Comparison of ENCODE assay signal across 8 mouse cellular contexts in genomic region chr8:70673079-70673856, GRCm38 (mm10). TPM values are rescaled to one million over a fixed set of nuclear protein-coding genes. Genes with fewer than 3 reads are reported as not detected.
DNase-seq lines count a peak whose midpoint lies in the region; ATAC-seq and TF ChIP-seq lines count a peak whose summit lies in the region.

Gene Lsm4, plus strand, starts transcription at chr8:70673248.

- peak within 1 kb of the TSS; percentile 95 for H3K27ac ChIP-seq in embryonic facial prominence, embryonic 13.5 days
- H3K27ac ChIP-seq in kidney, adult 2 months (ENCODE audit: insufficient read depth, low read depth, low read length): peak within 1 kb of the TSS; percentile 96
- peak within 1 kb of the TSS; percentile 90 for H3K27ac ChIP-seq in limb, embryonic 12.5 days
- peak within 1 kb of the TSS; percentile 98 for H3K27ac ChIP-seq in midbrain, embryonic 15.5 days
- peak within 1 kb of the TSS; percentile 99 for H3K27ac ChIP-seq in spleen, adult 2 months (ENCODE audit: insufficient read depth, low read length)

- H3K9me3 ChIP-seq in embryonic facial prominence, embryonic 13.5 days: no peaks in the 10 kb centered on the region
- no peaks in the 10 kb centered on the region for H3K9me3 ChIP-seq in limb, embryonic 12.5 days
- no peaks in the 10 kb centered on the region for H3K9me3 ChIP-seq in midbrain, embryonic 15.5 days

- H3K36me3 ChIP-seq in embryonic facial prominence, embryonic 13.5 days: peaks cover 20% of the 10 kb centered on the region
- H3K36me3 ChIP-seq in kidney, adult 2 months (ENCODE audit: control insufficient read depth, insufficient read depth, low read length): no peaks in the 10 kb centered on the region
- H3K36me3 ChIP-seq in limb, embryonic 12.5 days: peaks cover 16% of the 10 kb centered on the region
- 0 out of 2 replicates have a peak, but pooled peaks cover 1% of the 10 kb centered on the region for H3K36me3 ChIP-seq in midbrain, embryonic 15.5 days (replicated peaks)
- peaks cover 6% of the 10 kb centered on the region for H3K36me3 ChIP-seq in spleen, adult 2 months (ENCODE audit: control insufficient read depth, insufficient read depth, low read length)

- peaks cover 18% of the 10 kb centered on the region for H3K4me1 ChIP-seq in embryonic facial prominence, embryonic 13.5 days
- peaks cover 31% of the 10 kb centered on the region for H3K4me1 ChIP-seq in kidney, adult 2 months (ENCODE audit: control insufficient read depth, insufficient read depth, low read length)
- H3K4me1 ChIP-seq in limb, embryonic 12.5 days (replicated peaks): peaks cover 14% of the 10 kb centered on the region
- H3K4me1 ChIP-seq in midbrain, embryonic 15.5 days: peaks cover 21% of the 10 kb centered on the region
- H3K4me1 ChIP-seq in spleen, adult 2 months (ENCODE audit: control insufficient read depth, insufficient read depth, insufficient read length): peaks cover 33% of the 10 kb centered on the region; the same call in 1 of the 2 replicates

- peak; percentile 22 for TF ChIP-seq POLR2A in kidney, adult 2 months (IDR thresholded peaks at IDR 0.05; ENCODE audit: low read depth, low read length)
- peak; percentile 31 for TF ChIP-seq POLR2A in spleen, adult 2 months (IDR thresholded peaks at IDR 0.05; ENCODE audit: low read depth, low read length)

- peak; percentile 95 for ATAC-seq in embryonic facial prominence, embryonic 13.5 days (ENCODE audit: insufficient number of reproducible peaks, insufficient read depth, low FRiP score, low TSS enrichment, low read depth)
- peak; percentile 96 for ATAC-seq in limb, embryonic 12.5 days (ENCODE audit: insufficient number of reproducible peaks, insufficient read depth, low FRiP score, low TSS enrichment, low read depth)
- ATAC-seq in midbrain, embryonic 15.5 days (replicated peaks): peak; percentile 97

- peak; percentile 95 for DNase-seq in 3134 (ENCODE audit: extremely low read depth, insufficient read length, low spot score)
- peak; percentile 96 for DNase-seq in adrenal gland, postnatal 36 days
- DNase-seq in heart, adult 18-20 months: peak; percentile 99 to 100
- peak; percentile 99 for DNase-seq in kidney, adult 2 months
- peak; percentile 95 to 99 for DNase-seq in spleen, adult 2 months (ENCODE audit: low read depth in 1 of 2, low spot score in 2 of 2)

- peak within 1 kb of the TSS; percentile 80 for H3K9ac ChIP-seq in embryonic facial prominence, embryonic 13.5 days
- peak within 1 kb of the TSS; percentile 65 for H3K9ac ChIP-seq in limb, embryonic 12.5 days (replicated peaks)
- peak within 1 kb of the TSS; percentile 58 for H3K9ac ChIP-seq in midbrain, embryonic 15.5 days

- under 1% methylated on average over 60 of the region's 60 CpGs for WGBS in embryonic facial prominence, embryonic 13.5 days
- WGBS in kidney, adult 2 months: under 1% methylated on average over 60 of the region's 60 CpGs
- under 1% methylated on average over 60 of the region's 60 CpGs for WGBS in limb, embryonic 12.5 days
- under 1% methylated on average over 60 of the region's 60 CpGs for WGBS in midbrain, embryonic 15.5 days
- WGBS in spleen, adult 2 months: under 1% methylated on average over 60 of the region's 60 CpGs

- no peaks in the 10 kb centered on the region for H3K27me3 ChIP-seq in embryonic facial prominence, embryonic 13.5 days
- H3K27me3 ChIP-seq in kidney, adult 2 months (replicated peaks; ENCODE audit: control insufficient read depth, insufficient read depth, low read length): no peaks in the 10 kb centered on the region
- H3K27me3 ChIP-seq in limb, embryonic 12.5 days: no peaks in the 10 kb centered on the region
- no peaks in the 10 kb centered on the region for H3K27me3 ChIP-seq in midbrain, embryonic 15.5 days (replicated peaks)
- H3K27me3 ChIP-seq in spleen, adult 2 months (ENCODE audit: control insufficient read depth, insufficient read depth, low read length): no peaks in the 10 kb centered on the region

- peak; percentile 87 for TF ChIP-seq CTCF in kidney, adult 2 months (conservative IDR thresholded peaks at IDR 0.05; ENCODE audit: insufficient read depth, insufficient read length, low read depth, low read length)
- TF ChIP-seq CTCF in spleen, adult 2 months (IDR thresholded peaks at IDR 0.05; ENCODE audit: extremely low read depth, insufficient read depth, insufficient read length, insufficient replicate concordance): peak; percentile 92

- peak within 1 kb of the TSS; percentile 68 for H3K4me3 ChIP-seq in embryonic facial prominence, embryonic 13.5 days
- H3K4me3 ChIP-seq in kidney, adult 2 months (ENCODE audit: insufficient read depth, low read depth, low read length): peak within 1 kb of the TSS; percentile 74
- H3K4me3 ChIP-seq in limb, embryonic 12.5 days (replicated peaks): peak within 1 kb of the TSS; percentile 64
- peak within 1 kb of the TSS; percentile 57 for H3K4me3 ChIP-seq in midbrain, embryonic 15.5 days
- H3K4me3 ChIP-seq in spleen, adult 2 months (ENCODE audit: extremely low read depth, insufficient read depth, insufficient read length): peak within 1 kb of the TSS; percentile 73

- H3K4me2 ChIP-seq in embryonic facial prominence, embryonic 13.5 days: peak within 1 kb of the TSS; percentile 68
- H3K4me2 ChIP-seq in limb, embryonic 12.5 days: peak within 1 kb of the TSS; percentile 77
- peak within 1 kb of the TSS; percentile 77 for H3K4me2 ChIP-seq in midbrain, embryonic 15.5 days

RNA-seq across cellular contexts. Expression of gene Lsm4, which starts in this region (rescaled TPM):
- total RNA-seq in adrenal gland, postnatal 36 days (2021): 10 to 100 TPM; 74.3 to 84.4 TPM
- 248 and 270 TPM in 2 replicates for polyA plus RNA-seq in embryonic facial prominence, embryonic 13.5 days (2015; fragmentation: Nextera tagmentation; extraction: Ambion mirVana)
- total RNA-seq in heart, adult 18-20 months (2021): 10 to 100 TPM; 66.7 to 73.1 TPM
- polyA plus RNA-seq in kidney, adult 2 months (2012; rRNA removed): 106 and 120 TPM in 2 replicates
- 335 and 339 TPM in 2 replicates for polyA plus RNA-seq in limb, embryonic 12.5 days (2016; fragmentation: Nextera tagmentation; extraction: Ambion mirVana)
- polyA plus RNA-seq in midbrain, embryonic 15.5 days (2015; fragmentation: Nextera tagmentation; extraction: Ambion mirVana): 175 and 193 TPM in 2 replicates
- 109 and 137 TPM in 2 replicates for polyA plus RNA-seq in spleen, adult 2 months (2012; rRNA removed)

Comparison
In these comparisons a context has a peak if more than half of its experiments do, and no peak if none do; other contexts are left out.
1. Peak in every context shown above with its lines: DNase-seq, ATAC-seq, H3K4me3 ChIP-seq and H3K27ac ChIP-seq.